Mouse (Mus musculus) adrenal gland, adult 2 months (tissue): ENCODE data around the gene Ccl28. TPM values are rescaled to one million over a fixed set of nuclear protein-coding genes. Genes with fewer than 3 reads are reported as not detected.

Source experiments
- polyA plus RNA-seq: library from polyadenylated mRNA; depleted of rRNA; stranded (reverse); fragments of >200 nt; gene quantifications from 2 replicates; pipeline ENCODE4 v1.2.3, GENCODE M21; 2012; rRNA removed
- total RNA-seq, 2 experiments: library from RNA; stranded (reverse); gene quantifications; 2 replicates each; pipeline ENCODE4 v1.2.3; 2021

Gene Ccl28
- total and polyA plus RNA-seq, 3 experiments = 0.62 to 1.0 TPM; not detected in 1

Other genes starting within 250 kb of the Ccl28 start
- 100 to 1,000 TPM; 127 to 129 TPM for gene Paip1, start 195.2 kb upstream of the Ccl28 start, total RNA-seq
- gene Paip1, start 195.2 kb upstream of the Ccl28 start, polyA plus RNA-seq = 21.0 and 26.4 TPM in 2 replicates
- gene 4833420G17Rik, start 161.1 kb upstream of the Ccl28 start, total RNA-seq = 10 to 100 TPM; 16.8 to 17.3 TPM
- gene 4833420G17Rik, start 161.1 kb upstream of the Ccl28 start, polyA plus RNA-seq = 6.1 and 7.4 TPM in 2 replicates
- gene Tmem267, start 135.8 kb upstream of the Ccl28 start, total RNA-seq = 10 to 100 TPM; 10.7 to 11.5 TPM
- gene Tmem267, start 135.8 kb upstream of the Ccl28 start, polyA plus RNA-seq = 6.6 and 6.7 TPM in 2 replicates
- 1 to 10 TPM in 1 of 2 experiments, under 1 TPM in 1; 0.78 to 2.3 TPM for gene 3110070M22Rik, start 135.4 kb upstream of the Ccl28 start, total RNA-seq
- gene 3110070M22Rik, start 135.4 kb upstream of the Ccl28 start, polyA plus RNA-seq = 2.0 and 3.3 TPM in 2 replicates
- gene Hmgcs1, start 66.6 kb downstream of the Ccl28 start, total RNA-seq = 100 to 1,000 TPM; 155 to 624 TPM
- 24.6 and 46.2 TPM in 2 replicates for gene Hmgcs1, start 66.6 kb downstream of the Ccl28 start, polyA plus RNA-seq
- gene Nim1k, start 132.1 kb downstream of the Ccl28 start, total RNA-seq = 1 to 10 TPM; 1.8 to 2.4 TPM
- gene Nim1k, start 132.1 kb downstream of the Ccl28 start, polyA plus RNA-seq = 2.1 and 2.7 TPM in 2 replicates
- 10 to 100 TPM; 30.3 to 39.3 TPM for gene Zfp131, start 167.1 kb downstream of the Ccl28 start, total RNA-seq
- gene Zfp131, start 167.1 kb downstream of the Ccl28 start, polyA plus RNA-seq = 24.7 and 27.3 TPM in 2 replicates
- gene AF067063, start 206.4 kb downstream of the Ccl28 start, total RNA-seq = not detected
- gene AF067063, start 206.4 kb downstream of the Ccl28 start, polyA plus RNA-seq = not detected in 2 replicates
- not detected for gene D13Ertd608e, start 212.2 kb downstream of the Ccl28 start, total RNA-seq
- gene D13Ertd608e, start 212.2 kb downstream of the Ccl28 start, polyA plus RNA-seq = not detected in 2 replicates